Mouse (Mus musculus): ENCODE data around the gene Prkag2.

Prkag2 gene

GRCm38 (mm10) chr5:25100516-25101125 lies at the start of gene Prkag2:
Prkag2 (minus strand) TSS chr5:25100642.
- peak; percentile 47 for DNase-seq (ENCODE audit: low read depth, low spot score)

DNA sequence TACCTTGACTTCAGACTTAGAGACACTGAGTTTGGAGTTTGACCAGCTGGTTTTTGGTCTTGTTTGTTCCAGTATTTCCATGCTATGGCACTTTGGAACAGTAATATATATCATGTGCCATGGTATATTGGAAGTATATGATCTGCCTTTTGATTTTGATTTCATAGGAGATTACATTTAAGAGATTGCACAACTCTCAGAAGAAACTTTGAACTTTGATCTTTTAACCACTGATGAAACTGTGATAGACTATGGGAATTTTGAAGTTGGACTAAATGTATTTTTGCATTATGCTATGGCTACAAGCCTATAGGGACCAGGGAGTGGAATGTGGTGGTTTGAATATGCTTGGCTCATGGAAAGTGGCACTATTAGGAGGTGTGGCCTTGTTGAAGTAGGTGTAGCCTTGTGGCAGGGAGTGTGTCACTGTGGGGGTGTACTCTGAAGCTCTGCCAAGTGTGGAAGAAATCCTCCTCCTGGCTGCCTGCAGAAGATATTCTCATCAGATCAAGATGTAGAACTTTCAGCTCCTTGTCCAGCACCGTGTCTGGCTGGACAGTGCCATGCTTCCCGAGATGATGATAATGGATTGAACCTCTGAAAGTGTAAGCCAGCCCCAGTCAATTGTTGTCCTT lies 49.0 kb upstream of the Prkag2 start:
- no peak for DNase-seq (ENCODE audit: low read depth, low spot score)

DNA sequence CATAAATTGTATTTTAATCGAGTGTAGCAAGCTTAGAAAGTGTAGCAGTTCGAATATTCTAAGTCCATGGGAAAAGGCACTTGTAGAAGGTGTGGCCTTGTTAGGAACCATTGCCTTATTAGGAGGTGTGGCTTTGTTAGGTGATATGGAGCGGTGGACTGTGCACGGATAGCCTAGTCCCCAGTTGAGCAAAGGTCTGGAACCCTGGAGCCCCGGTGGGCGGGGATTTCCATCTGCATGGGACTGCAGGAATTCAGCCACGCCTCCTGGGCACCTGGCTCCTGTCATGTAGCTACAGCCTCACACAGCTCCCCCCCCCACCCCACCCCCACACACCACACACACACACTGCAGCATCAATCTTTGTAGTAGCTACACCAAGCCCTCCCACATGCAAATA lies 46.3 kb upstream of the Prkag2 start:
- no peak for DNase-seq (ENCODE audit: low read depth, low spot score)

DNA sequence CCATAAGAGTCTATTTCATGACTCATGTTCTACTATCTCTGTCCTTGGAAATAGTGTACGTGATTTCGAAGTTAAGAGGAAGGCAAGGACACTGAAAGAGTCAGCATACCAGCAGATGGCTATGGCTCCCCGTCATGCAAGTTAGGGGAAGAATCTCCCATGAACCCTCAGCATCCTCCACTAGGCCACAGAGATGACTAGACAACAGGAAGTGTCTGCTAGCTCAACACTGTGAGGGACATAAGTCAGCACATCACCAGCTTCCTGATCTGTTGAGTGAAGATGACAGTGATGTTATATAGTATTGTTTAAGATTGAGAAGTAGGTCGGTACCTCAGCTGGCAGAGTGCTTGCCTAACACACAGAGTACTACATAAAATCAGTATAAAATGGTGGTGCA lies 27.4 kb upstream of the Prkag2 start:
- DNase-seq (ENCODE audit: low read depth, low spot score), result no peak

DNA sequence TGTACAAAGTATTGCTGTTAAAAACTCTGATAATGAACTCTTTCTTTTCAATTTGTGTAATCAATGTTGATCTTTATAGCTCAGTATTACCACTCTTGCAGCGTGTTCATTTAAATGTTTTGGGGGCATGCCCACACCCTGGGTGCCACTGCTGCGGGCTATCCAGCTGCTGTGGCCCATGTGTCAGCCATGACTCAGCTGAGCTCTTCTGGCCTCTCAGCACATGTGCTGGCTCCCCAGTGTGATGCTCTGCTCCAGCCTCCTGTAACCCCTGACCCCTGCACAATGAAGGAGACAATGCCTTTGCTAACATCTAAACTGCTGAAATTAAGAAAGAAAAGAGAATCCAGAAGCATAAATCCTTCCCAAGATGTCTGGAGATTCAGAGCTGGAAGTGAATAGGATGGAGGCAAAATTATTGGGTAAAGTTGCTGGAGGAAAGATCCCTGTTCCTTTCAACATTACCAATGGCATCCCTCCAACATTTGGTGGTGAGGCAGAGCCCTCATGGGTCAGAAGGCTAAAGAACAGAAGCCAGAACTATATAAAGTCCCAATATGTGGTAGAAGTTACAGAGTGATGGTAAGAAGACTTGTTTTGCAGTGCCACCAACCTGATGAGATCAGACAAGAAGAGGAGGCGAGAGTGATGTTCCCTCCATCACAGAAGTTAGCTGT lies 25.6 kb upstream of the Prkag2 start:
- DNase-seq (ENCODE audit: low read depth, low spot score), result no peak

GRCm38 (mm10) chr5:25122534-25122933 lies 22.1 kb upstream of the Prkag2 start:
- DNase-seq (ENCODE audit: low read depth, low spot score), result no peak

DNA sequence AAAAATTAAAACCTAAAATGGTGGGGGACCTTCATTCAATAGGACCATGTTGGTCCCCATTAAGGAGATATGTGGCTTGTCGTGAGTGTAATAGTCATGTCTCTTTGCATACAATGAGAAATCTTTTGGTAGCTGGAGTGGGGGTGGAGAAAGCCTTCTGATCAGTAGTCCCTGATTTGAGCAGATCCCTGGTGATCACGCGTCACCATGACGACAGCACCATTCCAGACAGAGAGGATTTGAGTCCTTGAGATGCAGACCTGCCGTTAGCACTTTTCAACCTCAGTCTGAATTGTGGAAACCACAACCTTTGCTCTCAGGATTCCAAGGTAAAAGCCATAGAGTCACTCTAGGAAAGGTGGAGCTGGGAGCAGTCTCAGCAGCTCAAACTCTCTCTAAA lies 18.7 kb upstream of the Prkag2 start:
- DNase-seq (ENCODE audit: low read depth, low spot score), result no peak

DNA sequence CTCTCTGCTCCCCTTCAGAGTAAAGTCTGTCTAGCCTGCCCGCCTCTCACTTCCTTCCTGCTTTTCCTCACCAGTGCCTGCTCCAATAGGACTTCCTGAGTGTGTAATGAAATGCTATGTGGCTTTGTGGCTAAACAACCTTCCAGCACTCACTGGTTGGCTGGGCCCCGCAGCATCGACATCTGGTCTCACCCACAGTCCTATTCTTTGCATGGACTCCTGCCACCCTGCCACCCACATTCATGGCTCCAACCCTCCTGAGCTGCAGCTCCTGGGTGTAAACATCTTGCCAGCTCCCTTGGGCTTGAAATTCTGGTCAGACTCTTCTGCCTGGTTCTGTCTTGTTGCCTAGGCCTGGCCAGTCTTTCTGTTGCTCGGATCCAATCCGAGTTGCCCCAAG lies 15.6 kb upstream of the Prkag2 start:
- DNase-seq (ENCODE audit: low read depth, low spot score), result no peak

GRCm38 (mm10) chr5:25115216-25115615 lies 14.8 kb upstream of the Prkag2 start:
- no peak for DNase-seq (ENCODE audit: low read depth, low spot score)

DNA sequence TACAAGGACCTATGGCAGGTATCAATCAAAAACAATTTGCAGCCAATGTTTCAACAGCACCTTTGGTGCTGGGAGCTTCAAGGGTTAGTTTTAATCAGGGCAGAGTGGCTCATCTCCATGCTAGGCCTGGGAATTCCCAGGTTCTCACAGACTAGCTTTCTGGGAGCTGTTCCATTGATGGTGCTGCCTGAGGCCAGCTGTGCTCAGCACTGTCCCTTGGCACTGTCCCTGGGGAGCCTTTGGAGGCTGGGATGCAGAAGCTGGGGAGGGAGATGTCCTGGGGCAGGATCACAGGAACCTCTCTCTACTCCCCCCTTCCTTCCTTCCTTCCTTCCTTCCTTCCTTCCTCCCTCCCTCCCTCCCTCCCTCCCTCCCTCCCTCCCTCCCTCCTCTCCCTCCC lies 13.7 kb upstream of the Prkag2 start:
- no peak for DNase-seq (ENCODE audit: low read depth, low spot score)

- DNase-seq (ENCODE audit: low read depth, low spot score), result no peak
Measured at GRCm38 (mm10) chr5:25110314-25110713, 9.9 kb upstream of the Prkag2 start.

- DNase-seq (ENCODE audit: low read depth, low spot score), result no peak
Measured at GRCm38 (mm10) chr5:25105748-25106147, 5.3 kb upstream of the Prkag2 start.

GRCm38 (mm10) chr5:25101126-25101523 lies 683 bp upstream of the Prkag2 start:
- peak; percentile 81 for DNase-seq (ENCODE audit: low read depth, low spot score)

GRCm38 (mm10) chr5:25100157-25100515 lies 306 bp downstream of the Prkag2 start:
- DNase-seq (ENCODE audit: low read depth, low spot score), result no peak

DNA sequence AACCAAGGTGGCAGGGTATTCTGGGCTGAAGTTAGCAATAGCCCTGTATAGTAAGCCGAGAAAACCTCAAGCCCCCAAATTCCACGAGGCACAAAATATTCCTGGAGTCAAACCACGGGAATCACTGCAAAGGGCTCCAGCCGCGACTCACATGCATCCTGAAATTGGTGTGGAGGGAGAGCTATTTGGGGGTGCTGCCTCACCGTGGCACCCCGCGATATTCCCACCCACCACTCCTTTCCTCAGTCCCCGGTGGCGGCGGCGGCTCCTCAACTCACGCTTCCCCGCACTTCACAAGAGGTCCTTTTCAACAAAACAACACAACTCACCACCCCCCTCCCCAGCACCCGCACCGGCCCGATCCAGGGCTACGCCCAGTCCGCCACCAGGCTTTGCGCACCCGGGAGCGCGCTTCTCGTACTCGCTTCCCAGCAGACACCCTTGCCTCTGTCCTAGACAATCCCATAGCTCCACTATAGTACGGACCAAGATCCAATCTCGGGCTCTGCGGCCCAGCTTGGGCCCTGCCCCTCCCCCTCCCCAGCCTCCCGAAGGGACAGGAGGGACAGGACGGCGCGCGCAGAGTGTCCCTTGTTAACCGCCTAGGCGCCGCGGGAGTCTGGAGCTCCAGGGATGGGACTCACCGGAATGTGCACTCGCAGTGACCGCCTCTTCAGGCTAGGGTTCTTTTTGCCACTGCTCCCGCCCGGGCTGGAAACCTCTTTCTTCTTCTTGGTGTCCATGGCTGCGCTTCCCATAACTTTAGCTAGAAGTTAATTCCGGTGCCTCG lies 880 bp downstream of the Prkag2 start:
- no peak for DNase-seq (ENCODE audit: low read depth, low spot score)

DNA sequence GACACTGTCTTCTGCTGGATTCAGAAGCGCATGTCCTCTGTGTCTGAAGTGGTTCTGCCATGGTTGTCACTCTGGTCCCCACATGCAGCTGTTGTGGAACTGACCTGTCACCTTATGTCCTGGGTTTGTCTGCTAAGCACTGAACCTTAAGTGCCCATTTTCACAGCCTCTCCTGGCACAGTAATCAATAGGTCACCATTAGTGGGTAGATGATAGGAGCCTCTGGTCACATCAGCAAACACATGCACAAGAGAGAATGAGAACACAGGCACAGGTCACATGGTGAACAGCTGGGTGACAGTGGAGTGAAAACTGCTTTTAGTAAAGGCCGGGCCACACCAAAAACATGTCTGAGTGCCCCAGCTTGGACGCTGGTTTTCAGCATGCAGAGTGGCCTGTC lies 2.6 kb downstream of the Prkag2 start:
- no peak for DNase-seq (ENCODE audit: low read depth, low spot score)

DNA sequence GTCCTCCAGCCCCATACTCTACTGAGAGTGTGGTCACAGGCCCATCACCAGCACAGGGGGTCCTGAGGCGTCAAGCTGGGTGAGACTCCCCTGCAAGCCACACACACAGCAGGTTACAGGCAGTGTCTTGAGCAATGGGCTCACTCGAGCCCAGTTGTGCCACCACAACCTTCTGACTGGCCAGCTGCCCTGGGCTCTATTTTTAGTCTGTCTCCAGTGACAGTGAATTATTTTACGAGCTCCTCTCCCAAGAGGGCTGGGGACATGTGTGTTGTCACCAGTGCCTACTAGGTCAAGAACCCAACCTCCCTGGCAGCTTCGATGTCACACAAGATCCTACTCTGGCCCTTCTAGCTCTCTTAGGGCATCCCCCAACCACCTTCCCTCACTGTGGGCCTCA lies 4.0 kb downstream of the Prkag2 start:
- DNase-seq (ENCODE audit: low read depth, low spot score), result peak; percentile 82

GRCm38 (mm10) chr5:25092630-25093245 lies 7.7 kb downstream of the Prkag2 start:
- DNase-seq (ENCODE audit: low read depth, low spot score), result no peak

- DNase-seq (ENCODE audit: low read depth, low spot score), result no peak
Measured at GRCm38 (mm10) chr5:25089258-25089972, 11.0 kb downstream of the Prkag2 start.

GRCm38 (mm10) chr5:25088633-25089032 lies 11.8 kb downstream of the Prkag2 start:
- no peak for DNase-seq (ENCODE audit: low read depth, low spot score)

DNA sequence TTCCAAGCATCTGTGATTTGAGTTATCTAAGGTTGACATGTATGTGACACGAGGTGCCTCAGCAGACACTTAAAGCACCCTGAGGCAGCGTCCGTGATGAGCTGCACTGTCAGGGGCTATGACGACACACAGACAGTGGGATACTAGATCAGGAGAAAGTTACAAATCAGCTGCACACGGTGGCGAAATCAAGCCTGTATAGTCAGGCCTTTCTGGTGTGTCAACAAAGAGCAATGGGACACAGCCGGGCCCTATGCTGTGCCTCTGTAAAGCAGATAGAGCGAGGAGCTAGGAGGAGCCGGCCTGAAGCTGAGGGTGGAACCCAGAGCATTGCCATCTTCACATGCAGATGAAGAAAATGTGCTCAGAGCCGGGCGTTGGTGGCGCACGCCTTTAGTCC lies 12.3 kb downstream of the Prkag2 start:
- no peak for DNase-seq (ENCODE audit: low read depth, low spot score)

All from skeletal muscle tissue, adult 2 months (tissue).